Mouse (Mus musculus) lung, embryonic 16.5 days (tissue): ENCODE data around the gene Adipor2. TPM values are rescaled to one million over a fixed set of nuclear protein-coding genes. Genes with fewer than 3 reads are reported as not detected.

ENCODE experiments used
- ATAC-seq: fragments of 200-750 bp; cut with Nextera tagmentation; 2 replicates; pipeline ENCODE4 v1.8.0; 2017; ENCODE audit warnings: low read depth, mild to moderate bottlenecking, moderate library complexity
- H3K27ac ChIP-seq: fragments of 300-500 bp; sonication (generic); 2 replicates; pipeline ENCODE4 v1.5.1; 2014; ENCODE audit warnings: mild to moderate bottlenecking, control low read depth, low read length
- H3K27me3 ChIP-seq: fragments of 300-500 bp; sonication (generic); 2 replicates; pipeline ENCODE4 v1.6.1; 2014; ENCODE audit warnings: low read depth, low read length, mixed read lengths; ENCODE audit not compliant: control insufficient read depth, insufficient read depth
- H3K36me3 ChIP-seq: fragments of 300-500 bp; sonication (generic); 2 replicates; pipeline ENCODE4 v1.6.1; 2014; ENCODE audit warnings: low read length; ENCODE audit not compliant: control insufficient read depth, insufficient read depth
- H3K4me1 ChIP-seq: fragments of 300-500 bp; sonication (generic); replicated peaks from 2 replicates; pipeline ENCODE4 v1.6.1; 2014; ENCODE audit warnings: low read length, mixed read lengths; ENCODE audit not compliant: control insufficient read depth, insufficient read depth
- H3K4me2 ChIP-seq: fragments of 300-500 bp; sonication (generic); 2 replicates; pipeline ENCODE4 v1.6.1; 2014; ENCODE audit warnings: low read depth, low read length, control low read depth
- H3K4me3 ChIP-seq: fragments of 300-500 bp; sonication (generic); 2 replicates; pipeline ENCODE4 v1.5.1; 2014; ENCODE audit warnings: mild to moderate bottlenecking, low read length, control low read depth
- H3K9ac ChIP-seq: fragments of 300-500 bp; sonication (generic); 2 replicates; pipeline ENCODE4 v1.6.1; 2014; ENCODE audit warnings: low read length, control low read depth
- H3K9me3 ChIP-seq: fragments of 300-500 bp; sonication (generic); 2 replicates; pipeline ENCODE4 v1.6.1; 2016; ENCODE audit warnings: low read length; ENCODE audit not compliant: control insufficient read depth
- WGBS: fragments of 180-500 bp; shearing (Covaris S2); extraction: QIAGEN DNeasy Blood & Tissue Kit; methylation state at CpG from one replicate; pipeline ENCODE4 v1.1.7; 2014; 5-methylcytosine and 5-hydroxymethylcytosine counted together
- polyA plus RNA-seq: library from polyadenylated mRNA; unstranded; fragments of >200 nt; fragmentation: Nextera tagmentation; extraction: Ambion mirVana; gene quantifications from 2 replicates; pipeline ENCODE4 v1.2.1, GENCODE M21; 2015

Adipor2 gene
- polyA plus RNA-seq, 1 experiment from 2014 or later = 46.4 TPM

- H3K27me3 ChIP-seq = no peaks in the 10 kb centered on the region
- no peak overlapping the region for H3K9ac ChIP-seq
- ATAC-seq = no peak
- no peaks in the 10 kb centered on the region for H3K36me3 ChIP-seq
- H3K27ac ChIP-seq = no peak overlapping the region
- no peaks in the 10 kb centered on the region for H3K4me1 ChIP-seq
- no peak overlapping the region for H3K4me2 ChIP-seq
- H3K4me3 ChIP-seq = no peak overlapping the region
- H3K9me3 ChIP-seq = no peaks in the 10 kb centered on the region
- 89% methylated on average over 3 of the region's 3 CpGs for WGBS
Observed at GRCm38 (mm10) chr6:119428611-119429010, 11.1 kb upstream of the Adipor2 start.

- Histone ChIP-seq H3K36me3 (no peaks in the 10 kb centered on the region), H3K4me2 (no peak overlapping the region), H3K4me3 (no peak overlapping the region), H3K9ac (no peak overlapping the region), H3K4me1 (peaks cover 2% of the 10 kb centered on the region; the same call in 1 of the 2 replicates), H3K9me3 (no peaks in the 10 kb centered on the region), H3K27ac (no peak overlapping the region), H3K27me3 (no peaks in the 10 kb centered on the region)
- WGBS = 64% methylated on average over 4 of the region's 4 CpGs
- ATAC-seq = no peak
Observed at GRCm38 (mm10) chr6:119421001-119421400, 3.5 kb upstream of the Adipor2 start.

GRCm38 (mm10) chr6:119420357-119420756 lies 2.9 kb upstream of the Adipor2 start:
- H3K4me2 ChIP-seq = no peak overlapping the region
- no peak overlapping the region for H3K9ac ChIP-seq
- H3K27me3 ChIP-seq = no peaks in the 10 kb centered on the region
- no peaks in the 10 kb centered on the region for H3K9me3 ChIP-seq
- H3K4me1 ChIP-seq = peaks cover 2% of the 10 kb centered on the region; the same call in 1 of the 2 replicates
- no peaks in the 10 kb centered on the region for H3K36me3 ChIP-seq
- ATAC-seq = no peak
- 86% methylated on average over 5 of the region's 5 CpGs for WGBS
- no peak overlapping the region for H3K4me3 ChIP-seq
- H3K27ac ChIP-seq = no peak overlapping the region

GRCm38 (mm10) chr6:119419412-119419811 lies 1.9 kb upstream of the Adipor2 start:
- peak overlapping the region; percentile 88 for H3K27ac ChIP-seq
- no peak overlapping the region for H3K9ac ChIP-seq
- H3K27me3 ChIP-seq = no peaks in the 10 kb centered on the region
- ATAC-seq = no peak
- H3K4me2 ChIP-seq = no peak overlapping the region
- H3K4me3 ChIP-seq = no peak overlapping the region
- peaks cover 2% of the 10 kb centered on the region; the same call in 1 of the 2 replicates for H3K4me1 ChIP-seq
- no peaks in the 10 kb centered on the region for H3K36me3 ChIP-seq
- 46% methylated on average over 7 of the region's 7 CpGs for WGBS
- no peaks in the 10 kb centered on the region for H3K9me3 ChIP-seq

- no peaks in the 10 kb centered on the region for H3K9me3 ChIP-seq
- ATAC-seq = peak; percentile 73
- peak overlapping the region; percentile 88 for H3K27ac ChIP-seq
- H3K27me3 ChIP-seq = no peaks in the 10 kb centered on the region
- no peak overlapping the region for H3K4me3 ChIP-seq
- H3K4me1 ChIP-seq = peaks cover 2% of the 10 kb centered on the region; the same call in 1 of the 2 replicates
- H3K4me2 ChIP-seq = no peak overlapping the region
- H3K9ac ChIP-seq = no peak overlapping the region
- WGBS = 41% methylated on average over 7 of the region's 7 CpGs
- H3K36me3 ChIP-seq = no peaks in the 10 kb centered on the region
Observed at GRCm38 (mm10) chr6:119418392-119419251, 1.1 kb upstream of the Adipor2 start.

- ATAC-seq = no peak
- WGBS = 70% methylated on average over 7 of the region's 7 CpGs
- H3K27ac ChIP-seq = peak overlapping the region; percentile 88; the same call in 1 of the 2 replicates
- H3K4me2 ChIP-seq = no peak overlapping the region
- no peaks in the 10 kb centered on the region for H3K27me3 ChIP-seq
- no peak overlapping the region for H3K4me3 ChIP-seq
- no peaks in the 10 kb centered on the region for H3K9me3 ChIP-seq
- H3K36me3 ChIP-seq = no peaks in the 10 kb centered on the region
- no peak overlapping the region for H3K9ac ChIP-seq
- H3K4me1 ChIP-seq = peaks cover 2% of the 10 kb centered on the region; the same call in 1 of the 2 replicates
Observed at GRCm38 (mm10) chr6:119417821-119418220, 317 bp upstream of the Adipor2 start.

- Histone ChIP-seq H3K4me3 (no peak overlapping the region), H3K4me2 (no peak overlapping the region), H3K36me3 (no peaks in the 10 kb centered on the region), H3K4me1 (peaks cover 2% of the 10 kb centered on the region; the same call in 1 of the 2 replicates), H3K27me3 (no peaks in the 10 kb centered on the region), H3K9me3 (no peaks in the 10 kb centered on the region), H3K27ac (no peak overlapping the region), H3K9ac (0 out of 2 replicates have a peak overlapping the region, but pooled peaks have one; percentile 26)
- 60% methylated on average over 6 of the region's 6 CpGs for WGBS
- ATAC-seq = no peak
Observed at GRCm38 (mm10) chr6:119416643-119417042, 861 bp downstream of the Adipor2 start.

- WGBS = 75% methylated on average over 15 of the region's 15 CpGs
- Histone ChIP-seq H3K27ac (no peak overlapping the region), H3K9me3 (no peaks in the 10 kb centered on the region), H3K4me1 (peaks cover 2% of the 10 kb centered on the region; the same call in 1 of the 2 replicates), H3K4me2 (no peak overlapping the region), H3K36me3 (no peaks in the 10 kb centered on the region), H3K4me3 (no peak overlapping the region), H3K27me3 (no peaks in the 10 kb centered on the region), H3K9ac (no peak overlapping the region)
- no peak for ATAC-seq
Observed at GRCm38 (mm10) chr6:119414262-119415043, 3.1 kb downstream of the Adipor2 start.

- H3K36me3 ChIP-seq = no peaks in the 10 kb centered on the region
- 74% methylated on average over 4 of the region's 4 CpGs for WGBS
- no peaks in the 10 kb centered on the region for H3K9me3 ChIP-seq
- ATAC-seq = no peak
- no peak overlapping the region for H3K9ac ChIP-seq
- no peaks in the 10 kb centered on the region for H3K27me3 ChIP-seq
- H3K4me2 ChIP-seq = no peak overlapping the region
- no peak overlapping the region for H3K27ac ChIP-seq
- no peak overlapping the region for H3K4me3 ChIP-seq
- no peaks in the 10 kb centered on the region; the same call in 1 of the 2 replicates for H3K4me1 ChIP-seq
Observed at GRCm38 (mm10) chr6:119412588-119412987, 4.9 kb downstream of the Adipor2 start.
